Mouse (Mus musculus) urinary bladder, postnatal 0 days (tissue): ENCODE measurements around the gene Ttpal. TPM values are rescaled to one million over a fixed set of nuclear protein-coding genes. Genes with fewer than 3 reads are reported as not detected.

ENCODE experiments used
- polyA plus RNA-seq: library from polyadenylated mRNA; unstranded; fragments of >200 nt; fragmentation: Nextera tagmentation; extraction: Ambion mirVana; gene quantifications from 2 replicates; pipeline ENCODE4 v1.2.1, GENCODE M21; 2015

Gene Ttpal
- polyA plus RNA-seq = 20.8 and 24.4 TPM in 2 replicates

GRCm38 (mm10) chr2:163602101-163602971 lies at the start of gene Ttpal:
TSS of gene Ttpal (plus strand) at chr2:163602314.

GRCm38 (mm10) chr2:163644575-163645385 lies 42.7 kb downstream of the Ttpal start, which contains the start of gene Serinc3:
TSS of gene Serinc3 (minus strand) at chr2:163645131.

GRCm38 (mm10) chr2:163657975-163658886 lies 56.1 kb downstream of the Ttpal start, which contains the start of gene Pkig:
TSS of gene Pkig (plus strand) at chr2:163658386.

Other genes with a start within 250 kb of the Ttpal start
- gene Jph2, start 204.3 kb upstream of the Ttpal start, polyA plus RNA-seq = 63.2 and 68.0 TPM in 2 replicates
- gene Oser1, start 177.6 kb upstream of the Ttpal start, polyA plus RNA-seq = 48.4 and 49.5 TPM in 2 replicates
- 0.63 and 0.73 TPM in 2 replicates for gene Gdap1l1, start 163.8 kb upstream of the Ttpal start, polyA plus RNA-seq
- 6.5 and 7.5 TPM in 2 replicates for gene Fitm2, start 129.7 kb upstream of the Ttpal start, polyA plus RNA-seq
- not detected in 2 replicates for gene R3hdml, start 110.0 kb upstream of the Ttpal start, polyA plus RNA-seq
- 0.27 and 0.40 TPM in 2 replicates for gene Hnf4a, start 95.5 kb upstream of the Ttpal start, polyA plus RNA-seq
- 54.9 and 58.0 TPM in 2 replicates for gene Serinc3, start 42.8 kb downstream of the Ttpal start, polyA plus RNA-seq
- 125 and 140 TPM in 2 replicates for gene Pkig, start 56.1 kb downstream of the Ttpal start, polyA plus RNA-seq
- gene Ada, start 147.9 kb downstream of the Ttpal start, polyA plus RNA-seq = 10.2 and 11.6 TPM in 2 replicates
- 4.4 and 6.8 TPM in 2 replicates for gene Ccn5, start 218.5 kb downstream of the Ttpal start, polyA plus RNA-seq